Mouse (Mus musculus) G1E (cell line): ENCODE results near the gene Rxylt1. TPM values are rescaled to one million over a fixed set of nuclear protein-coding genes. Genes with fewer than 3 reads are reported as not detected.
A peak's percentile ranks its signal among the peaks of the same experiment; 100 is the strongest.

ENCODE experiments used
- ATAC-seq: 2 replicates; pipeline ENCODE4 v1.8.0; 2016; ENCODE audit warnings: mild to moderate bottlenecking; ENCODE audit not compliant: insufficient number of reproducible peaks, poor library complexity, low FRiP score, severe bottlenecking; ENCODE audit errors: extremely low read depth
- DNase-seq: peaks from one replicate; pipeline ENCODE4 v3.0.0; 2012; ENCODE audit warnings: low spot score
- H3K27me3 ChIP-seq: 2 replicates; pipeline ENCODE4 v1.6.1; 2012; ENCODE audit warnings: mild to moderate bottlenecking, low read length, inconsistent platforms; ENCODE audit not compliant: insufficient read depth
- H3K36me3 ChIP-seq: replicated peaks from 2 replicates; pipeline ENCODE3; 2012; ENCODE audit warnings: mild to moderate bottlenecking, inconsistent platforms
- H3K4me1 ChIP-seq: 2 replicates; pipeline ENCODE4 v1.6.1; 2012; ENCODE audit warnings: low read depth, low read length, inconsistent platforms, mixed read lengths; ENCODE audit not compliant: insufficient read depth
- H3K4me3 ChIP-seq: 2 replicates; pipeline ENCODE4 v1.5.1; 2012; ENCODE audit warnings: low read depth, mild to moderate bottlenecking, inconsistent platforms, low read length, moderate library complexity, mixed read lengths
- H3K9me3 ChIP-seq: replicated peaks from 2 replicates; pipeline ENCODE4 v1.6.1; 2012; ENCODE audit warnings: inconsistent platforms
- CTCF ChIP-seq: IDR thresholded peaks from 2 replicates; pipeline ENCODE4 v1.5.1; 2012; ENCODE audit warnings: low read depth, low read length, inconsistent platforms, mixed read lengths
- GATA1 ChIP-seq: IDR thresholded peaks from 2 replicates; pipeline ENCODE4 v1.6.1; 2012; ENCODE audit warnings: borderline replicate concordance, low read length, inconsistent platforms, mixed read lengths
- GATA2 ChIP-seq: IDR thresholded peaks from 2 replicates; pipeline ENCODE4 v1.6.1; 2012; ENCODE audit warnings: low read depth, low read length, inconsistent platforms, borderline replicate concordance
- POLR2AphosphoS5 ChIP-seq: IDR thresholded peaks from 2 replicates; pipeline ENCODE4 v1.6.1; 2012; ENCODE audit warnings: low read depth, low read length, inconsistent platforms; ENCODE audit not compliant: insufficient replicate concordance
- TAL1 ChIP-seq: conservative IDR thresholded peaks from 2 replicates; pipeline ENCODE4 v1.6.1; 2012; ENCODE audit warnings: low read depth, low read length, inconsistent platforms, mixed read lengths
- polyA plus RNA-seq: library from polyadenylated mRNA; stranded (reverse); fragments of >175 nt; gene quantifications from 2 replicates; pipeline ENCODE4 v1.2.3, GENCODE M21; 2012
- total RNA-seq, 2 experiments: library from RNA; stranded (forward) in 1 of 2; stranded (reverse) in 1 of 2; fragments of 200-1000 nt in 1 of 2; fragments of >200 nt in 1 of 2; fragmentation: Nextera tagmentation in 1 of 2; gene quantifications; 2 replicates each; pipeline ENCODE4 v1.2.3; 2014 to 2017

Rxylt1 gene
- total and polyA plus RNA-seq, 3 experiments: 16.0 to 57.7 (median 33.2) TPM

GRCm38 (mm10) chr10:122069153-122069552 is 28.0 kb downstream of the Rxylt1 start:
- TF ChIP-seq POLR2AphosphoS5 (no peak), GATA1 (no peak), CTCF (no peak), GATA2 (no peak), TAL1 (no peak)
- DNase-seq (no peak), ATAC-seq (no peak)
- Histone ChIP-seq H3K36me3 (no peaks in the 10 kb centered on the region), H3K4me3 (no peak overlapping the region), H3K4me1 (no peaks in the 10 kb centered on the region), H3K27me3 (no peaks in the 10 kb centered on the region), H3K9me3 (no peaks in the 10 kb centered on the region; the same call in 1 of the 2 replicates)

- no peak for DNase-seq
- TF ChIP-seq GATA2: no peak
- no peak for TF ChIP-seq GATA1
- TF ChIP-seq CTCF: no peak
- no peak for TF ChIP-seq POLR2AphosphoS5
- no peak for TF ChIP-seq TAL1
- Histone ChIP-seq H3K4me3 (no peak overlapping the region), H3K4me1 (no peaks in the 10 kb centered on the region), H3K27me3 (no peaks in the 10 kb centered on the region), H3K9me3 (peaks cover 12% of the 10 kb centered on the region), H3K36me3 (no peaks in the 10 kb centered on the region)
- ATAC-seq: no peak
Observed at GRCm38 (mm10) chr10:122055826-122056225, 41.3 kb downstream of the Rxylt1 start.

- Histone ChIP-seq H3K4me1 (no peaks in the 10 kb centered on the region), H3K27me3 (no peaks in the 10 kb centered on the region), H3K36me3 (no peaks in the 10 kb centered on the region), H3K4me3 (no peak overlapping the region), H3K9me3 (peaks cover 19% of the 10 kb centered on the region)
- ATAC-seq (no peak), DNase-seq (no peak)
- TF ChIP-seq GATA2 (no peak), TAL1 (no peak), GATA1 (no peak), CTCF (no peak), POLR2AphosphoS5 (no peak)
Observed at GRCm38 (mm10) chr10:122054535-122054934, 42.6 kb downstream of the Rxylt1 start.

- H3K4me1 ChIP-seq: no peaks in the 10 kb centered on the region
- no peaks in the 10 kb centered on the region for H3K27me3 ChIP-seq
- ATAC-seq (0 out of 2 replicates have a peak, but pooled peaks have one; percentile 40), DNase-seq (no peak)
- H3K9me3 ChIP-seq: peaks cover 37% of the 10 kb centered on the region
- peak; percentile 57 for TF ChIP-seq CTCF
- TF ChIP-seq GATA1: no peak
- no peak overlapping the region for H3K4me3 ChIP-seq
- H3K36me3 ChIP-seq: no peaks in the 10 kb centered on the region
Observed at GRCm38 (mm10) chr10:122051831-122052230, 45.3 kb downstream of the Rxylt1 start.

GRCm38 (mm10) chr10:122047727-122048365 is 49.3 kb downstream of the Rxylt1 start:
- no peaks in the 10 kb centered on the region for H3K27me3 ChIP-seq
- no peak for ATAC-seq
- no peak for TF ChIP-seq GATA1
- no peak for TF ChIP-seq CTCF
- no peak for TF ChIP-seq GATA2
- TF ChIP-seq POLR2AphosphoS5: no peak
- no peak for TF ChIP-seq TAL1

GRCm38 (mm10) chr10:122046904-122047726 is 50.1 kb downstream of the Rxylt1 start, which contains the start of gene Srgap1:
Gene Srgap1 (minus strand): TSS chr10:122047315.
- Histone ChIP-seq H3K36me3 (no peaks in the 10 kb centered on the region), H3K9me3 (peaks cover 57% of the 10 kb centered on the region), H3K27me3 (no peaks in the 10 kb centered on the region), H3K4me3 (no peak within 1 kb of the TSS; the same call in 1 of the 2 replicates), H3K4me1 (no peaks in the 10 kb centered on the region)
- TF ChIP-seq TAL1: no peak
- TF ChIP-seq POLR2AphosphoS5: no peak
- no peak for TF ChIP-seq GATA2
- no peak for TF ChIP-seq CTCF
- TF ChIP-seq GATA1: no peak
- no peak for ATAC-seq
- DNase-seq: no peak

More at GRCm38 (mm10) chr10:122047727-122048365, 49.3 kb downstream of the Rxylt1 start:
- no peaks in the 10 kb centered on the region for H3K4me1 ChIP-seq
- no peak for DNase-seq
- peaks cover 50% of the 10 kb centered on the region for H3K9me3 ChIP-seq
- H3K36me3 ChIP-seq: no peaks in the 10 kb centered on the region
- no peak overlapping the region; the same call in 1 of the 2 replicates for H3K4me3 ChIP-seq
